Mouse (Mus musculus) lung, postnatal 0 days (tissue): Measurements from ENCODE around the gene Tspan18. TPM values are rescaled to one million over a fixed set of nuclear protein-coding genes. Genes with fewer than 3 reads are reported as not detected.

Experiments used
- ATAC-seq: fragments of 200-750 bp; cut with Nextera tagmentation; 2 replicates; pipeline ENCODE4 v1.8.0; 2017; ENCODE audit warnings: moderate library complexity
- DNase-seq: peaks from one replicate; pipeline ENCODE4 v3.0.0-alpha.2; 2016; ENCODE audit warnings: low spot score
- H3K27ac ChIP-seq: fragments of 300-500 bp; sonication (generic); 2 replicates; pipeline ENCODE4 v1.5.1; 2014; ENCODE audit warnings: antibody characterized with exemption, mild to moderate bottlenecking, low read length, mixed read lengths
- H3K27me3 ChIP-seq: fragments of 300-500 bp; sonication (generic); replicated peaks from 2 replicates; pipeline ENCODE4 v1.6.1; 2014; ENCODE audit warnings: low read length, mixed read lengths; ENCODE audit not compliant: insufficient read depth
- H3K36me3 ChIP-seq: fragments of 300-500 bp; sonication (generic); 2 replicates; pipeline ENCODE4 v1.6.1; 2014; ENCODE audit warnings: low read length, mixed read lengths; ENCODE audit not compliant: insufficient read depth
- H3K4me1 ChIP-seq: fragments of 300-500 bp; sonication (generic); 2 replicates; pipeline ENCODE4 v1.6.1; 2014; ENCODE audit warnings: antibody characterized with exemption, low read depth, low read length, mixed read lengths; ENCODE audit not compliant: insufficient read depth
- H3K4me2 ChIP-seq: fragments of 300-500 bp; sonication (generic); replicated peaks from 2 replicates; pipeline ENCODE4 v1.6.1; 2014; ENCODE audit warnings: low read depth, mild to moderate bottlenecking, low read length, moderate library complexity, mixed read lengths
- H3K4me3 ChIP-seq: fragments of 300-500 bp; sonication (generic); 2 replicates; pipeline ENCODE4 v1.5.1; 2014; ENCODE audit warnings: low read depth, low read length
- H3K9ac ChIP-seq: fragments of 300-500 bp; sonication (generic); replicated peaks from 2 replicates; pipeline ENCODE4 v1.6.1; 2014; ENCODE audit warnings: low read depth, mild to moderate bottlenecking
- H3K9me3 ChIP-seq: fragments of 300-500 bp; sonication (generic); 2 replicates; pipeline ENCODE4 v1.6.1; 2016; ENCODE audit warnings: low read length, mixed read lengths
- CTCF ChIP-seq: IDR thresholded peaks from 2 replicates; pipeline ENCODE4 v1.5.1; 2016; ENCODE audit warnings: antibody characterized with exemption, mild to moderate bottlenecking
- EP300 ChIP-seq: IDR thresholded peaks from 2 replicates; pipeline ENCODE4 v1.6.1; 2016; ENCODE audit warnings: antibody characterized with exemption, mild to moderate bottlenecking, control low read depth
- WGBS: fragments of 180-500 bp; shearing (Covaris S2); extraction: QIAGEN DNeasy Blood & Tissue Kit; methylation state at CpG from one replicate; pipeline ENCODE4 v1.1.7; 2014; 5-methylcytosine and 5-hydroxymethylcytosine counted together
- polyA plus RNA-seq: library from polyadenylated mRNA; unstranded; fragments of >200 nt; fragmentation: Nextera tagmentation; extraction: Ambion mirVana; gene quantifications from 2 replicates; pipeline ENCODE4 v1.2.1, GENCODE M21; 2015

Tspan18 gene
- polyA plus RNA-seq, 1 experiment from 2014 or later = 36.4 TPM

GRCm38 (mm10) chr2:93357391-93357790, 23.1 kb upstream of the Tspan18 start:
- Histone ChIP-seq H3K36me3 (no peaks in the 10 kb centered on the region), H3K27ac (no peak overlapping the region), H3K4me2 (no peak overlapping the region), H3K9me3 (no peaks in the 10 kb centered on the region), H3K9ac (no peak overlapping the region), H3K4me3 (no peak overlapping the region), H3K27me3 (no peaks in the 10 kb centered on the region), H3K4me1 (no peaks in the 10 kb centered on the region)
- DNase-seq (no peak), ATAC-seq (no peak)
- TF ChIP-seq CTCF (no peak), EP300 (no peak)
- WGBS = 51% methylated on average over 2 of the region's 2 CpGs

GRCm38 (mm10) chr2:93355845-93356244, 21.5 kb upstream of the Tspan18 start:
- H3K4me1 ChIP-seq = no peaks in the 10 kb centered on the region
- DNase-seq (no peak), ATAC-seq (no peak)
- no peak overlapping the region for H3K27ac ChIP-seq
- no peak overlapping the region for H3K4me2 ChIP-seq
- H3K9ac ChIP-seq = no peak overlapping the region
- TF ChIP-seq EP300 = no peak
- TF ChIP-seq CTCF = no peak
- no peaks in the 10 kb centered on the region for H3K27me3 ChIP-seq
- no peak overlapping the region for H3K4me3 ChIP-seq
- H3K36me3 ChIP-seq = no peaks in the 10 kb centered on the region
- 71% methylated on average over 7 of the region's 7 CpGs for WGBS
- H3K9me3 ChIP-seq = no peaks in the 10 kb centered on the region

- Histone ChIP-seq H3K4me2 (no peak overlapping the region), H3K27me3 (no peaks in the 10 kb centered on the region), H3K36me3 (no peaks in the 10 kb centered on the region), H3K4me1 (no peaks in the 10 kb centered on the region), H3K9ac (no peak overlapping the region), H3K9me3 (no peaks in the 10 kb centered on the region), H3K27ac (peak overlapping the region; percentile 33; the same call in 1 of the 2 replicates), H3K4me3 (no peak overlapping the region)
- 53% methylated on average over 1 of the region's 1 CpGs for WGBS
- no peak for TF ChIP-seq CTCF
- no peak for TF ChIP-seq EP300
- ATAC-seq (peak; percentile 57), DNase-seq (peak; percentile 35)
Measured at GRCm38 (mm10) chr2:93354621-93355020, 20.3 kb upstream of the Tspan18 start.

- no peaks in the 10 kb centered on the region for H3K9me3 ChIP-seq
- ATAC-seq (peak; percentile 76), DNase-seq (peak; percentile 42)
- H3K4me1 ChIP-seq = no peaks in the 10 kb centered on the region
- H3K27me3 ChIP-seq = no peaks in the 10 kb centered on the region
- TF ChIP-seq CTCF (no peak), EP300 (peak; percentile 69)
- WGBS = 35% methylated on average over 4 of the region's 4 CpGs
- H3K27ac ChIP-seq = 0 out of 2 replicates have a peak overlapping the region, but pooled peaks have one; percentile 43
- no peak overlapping the region for H3K9ac ChIP-seq
- no peaks in the 10 kb centered on the region for H3K36me3 ChIP-seq
- no peak overlapping the region for H3K4me2 ChIP-seq
- no peak overlapping the region for H3K4me3 ChIP-seq
Measured at GRCm38 (mm10) chr2:93353725-93354124, 19.4 kb upstream of the Tspan18 start.

GRCm38 (mm10) chr2:93352915-93353685, 18.8 kb upstream of the Tspan18 start:
- H3K4me2 ChIP-seq = no peak overlapping the region
- no peak for TF ChIP-seq CTCF
- no peak for TF ChIP-seq EP300
- no peaks in the 10 kb centered on the region for H3K4me1 ChIP-seq
- no peak overlapping the region for H3K9ac ChIP-seq
- peak; percentile 29; the same call in 1 of the 2 replicates for ATAC-seq
- no peak for DNase-seq
- H3K36me3 ChIP-seq = no peaks in the 10 kb centered on the region
- H3K27me3 ChIP-seq = no peaks in the 10 kb centered on the region
- no peak overlapping the region for H3K4me3 ChIP-seq
- H3K9me3 ChIP-seq = no peaks in the 10 kb centered on the region
- WGBS = 55% methylated on average over 8 of the region's 8 CpGs
- H3K27ac ChIP-seq = peak overlapping the region; percentile 43

GRCm38 (mm10) chr2:93351352-93351751, 17.0 kb upstream of the Tspan18 start:
- peaks cover 2% of the 10 kb centered on the region; the same call in 1 of the 2 replicates for H3K4me1 ChIP-seq
- H3K4me2 ChIP-seq = no peak overlapping the region
- H3K36me3 ChIP-seq = no peaks in the 10 kb centered on the region
- no peaks in the 10 kb centered on the region for H3K9me3 ChIP-seq
- H3K4me3 ChIP-seq = no peak overlapping the region
- 54% methylated on average over 7 of the region's 7 CpGs for WGBS
- H3K27me3 ChIP-seq = no peaks in the 10 kb centered on the region
- no peak overlapping the region for H3K27ac ChIP-seq
- ATAC-seq (peak; percentile 20; the same call in 1 of the 2 replicates), DNase-seq (no peak)
- TF ChIP-seq EP300 (0 out of 2 replicates have a peak, but pooled peaks have one; percentile 12), CTCF (no peak)
- no peak overlapping the region for H3K9ac ChIP-seq
